Mouse (Mus musculus) liver, postnatal 0 days (tissue): ENCODE data around the gene Zic2.

Experiments used
- CTCF ChIP-seq: sonication (generic); IDR thresholded peaks from 2 replicates; pipeline ENCODE4 v1.5.1; 2016; ENCODE audit warnings: antibody characterized with exemption, low read depth
- EP300 ChIP-seq: IDR thresholded peaks from 2 replicates; pipeline ENCODE4 v1.6.1; 2016; ENCODE audit warnings: antibody characterized with exemption, low read depth, mild to moderate bottlenecking

- TF ChIP-seq CTCF, result no peak
- TF ChIP-seq EP300, result no peak
Observed at GRCm38 (mm10) chr14:122463080-122463691, 12.0 kb upstream of the Zic2 start.
